Mouse (Mus musculus) R1 (cell line): Measurements from ENCODE around the gene Rhbdf2.
"Not testable (repeated sequence)": the region's sequence is repeated elsewhere in the genome, so short reads cannot be mapped to it uniquely, and the experiment has no call there.

ENCODE experiments used
- DNase-seq: peaks from one replicate; pipeline ENCODE4 v3.0.0-alpha.2; 2018; ENCODE audit warnings: low read depth, low spot score

Rhbdf2 gene

DNA sequence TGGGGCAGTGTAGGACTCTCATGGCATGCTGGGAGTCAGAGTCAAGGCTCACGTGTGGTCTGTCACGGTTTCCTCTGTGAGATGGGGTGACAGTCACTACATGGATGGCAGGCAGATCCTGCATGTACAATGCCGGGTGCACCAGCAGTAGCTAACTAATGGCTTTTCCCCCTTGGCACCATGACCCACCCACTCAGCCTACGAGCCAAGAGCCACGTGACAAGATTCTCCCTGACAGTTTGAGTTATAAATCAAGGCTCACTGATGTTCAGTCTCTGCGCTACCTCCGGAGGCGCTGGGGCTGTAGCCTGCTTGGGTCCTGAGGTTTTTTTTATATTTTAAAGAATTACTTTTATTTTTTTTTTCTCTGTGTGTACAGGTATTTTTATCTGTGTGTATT is 7.3 kb downstream of the Rhbdf2 start:
- no peak for DNase-seq

- no peak for DNase-seq
Measured at GRCm38 (mm10) chr11:116619156-116619555, 7.7 kb downstream of the Rhbdf2 start.

- no peak for DNase-seq
Measured at GRCm38 (mm10) chr11:116618666-116619065, 8.2 kb downstream of the Rhbdf2 start.

DNA sequence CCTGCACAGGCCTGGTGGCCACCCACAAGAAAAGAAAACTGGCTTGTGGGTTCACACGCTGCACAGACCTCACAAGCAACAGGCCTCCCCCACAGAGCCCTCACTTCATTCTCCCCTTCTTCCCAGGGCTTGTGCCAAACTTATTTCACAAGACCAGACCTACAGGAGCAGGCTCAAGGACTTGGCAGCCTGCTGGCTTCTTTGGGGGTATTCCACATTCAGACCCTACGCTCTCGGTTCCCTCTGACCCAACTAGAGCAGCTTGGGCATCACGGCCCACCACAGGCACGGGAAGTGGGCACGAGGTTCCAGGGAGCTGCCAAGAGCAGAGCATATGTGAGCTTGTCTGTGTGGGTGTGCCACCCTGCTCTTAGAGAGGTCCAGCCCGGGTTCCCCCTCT is 9.2 kb downstream of the Rhbdf2 start:
- no peak for DNase-seq

- DNase-seq, result no peak
Measured at GRCm38 (mm10) chr11:116616438-116617118, 10.2 kb downstream of the Rhbdf2 start.

GRCm38 (mm10) chr11:116615735-116616437 is 10.9 kb downstream of the Rhbdf2 start:
- peak; percentile 85 for DNase-seq

DNA sequence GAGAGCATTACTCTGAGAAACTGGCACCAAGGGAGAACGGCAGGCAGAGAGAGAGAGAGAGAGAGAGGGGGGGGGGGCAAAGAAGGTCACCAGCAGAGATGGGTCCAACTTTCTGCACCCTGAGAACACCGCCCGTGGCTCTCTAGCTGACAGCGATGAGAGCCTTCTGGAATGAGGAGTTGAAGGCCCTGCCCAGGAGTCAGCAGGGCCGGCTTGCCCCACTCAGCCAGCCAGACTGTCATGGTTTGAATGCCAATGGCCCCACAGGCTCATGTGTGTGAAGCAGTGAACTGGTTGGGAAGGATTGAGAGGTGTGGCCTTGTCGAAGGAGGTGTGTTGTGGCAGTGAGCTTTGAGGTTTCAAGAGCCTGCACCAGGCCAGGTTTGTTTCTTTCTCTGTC is 13.6 kb downstream of the Rhbdf2 start:
- DNase-seq, result no peak

GRCm38 (mm10) chr11:116612554-116612953 is 14.3 kb downstream of the Rhbdf2 start:
- no peak for DNase-seq

DNA sequence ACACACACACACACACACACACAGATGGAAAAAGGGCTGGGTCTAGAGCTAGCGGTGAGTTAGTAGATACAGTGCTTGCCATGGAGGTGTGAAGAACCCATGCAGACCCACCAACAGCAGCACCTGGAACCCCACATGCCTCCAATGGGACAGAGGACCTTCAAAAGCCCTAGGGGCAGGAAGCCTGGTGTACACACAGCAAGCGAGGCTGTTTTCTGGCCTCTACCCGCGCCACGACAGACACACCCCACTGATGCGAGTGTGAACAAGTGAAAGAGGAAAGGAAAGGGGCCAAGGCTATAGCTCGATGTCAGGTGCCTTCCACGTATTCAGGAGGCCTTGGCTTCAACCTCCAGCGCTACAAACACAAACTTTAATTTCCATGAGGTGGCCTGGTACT is 14.9 kb downstream of the Rhbdf2 start:
- no peak for DNase-seq

GRCm38 (mm10) chr11:116611168-116611567 is 15.7 kb downstream of the Rhbdf2 start:
- DNase-seq, result not testable (repeated sequence)

DNA sequence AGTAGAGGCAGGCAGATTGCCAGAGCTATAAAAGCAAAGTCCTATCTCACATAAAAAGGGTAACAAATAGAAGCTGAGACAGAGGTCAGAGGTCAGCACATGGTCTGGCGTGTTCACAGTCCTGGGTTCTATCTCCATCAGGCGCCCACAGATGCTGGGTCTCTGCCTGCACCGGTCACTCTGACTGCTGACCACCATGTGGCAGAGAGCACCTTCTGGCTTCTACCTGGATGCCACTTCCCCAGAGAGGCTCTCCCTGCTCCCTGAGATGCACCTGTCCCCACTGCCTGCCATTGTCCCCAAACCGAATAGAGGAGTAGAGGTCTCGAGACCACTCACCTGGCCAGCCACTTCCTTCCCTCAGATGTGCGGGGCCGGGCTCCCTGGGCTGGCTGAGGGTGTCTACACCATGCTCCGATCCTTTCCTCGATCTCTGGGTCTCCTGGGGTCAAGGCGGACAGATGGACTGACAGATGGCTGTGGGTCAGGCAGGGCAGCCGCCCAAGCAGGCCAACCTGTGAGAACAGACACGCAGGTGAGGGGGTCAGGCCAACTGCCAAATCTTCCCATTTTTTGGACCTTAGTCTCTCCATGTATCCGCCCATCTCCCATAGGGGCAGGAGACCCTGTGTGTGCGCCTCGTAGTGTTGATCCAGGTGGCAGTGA is 16.7 kb downstream of the Rhbdf2 start:
- DNase-seq, result no peak

DNA sequence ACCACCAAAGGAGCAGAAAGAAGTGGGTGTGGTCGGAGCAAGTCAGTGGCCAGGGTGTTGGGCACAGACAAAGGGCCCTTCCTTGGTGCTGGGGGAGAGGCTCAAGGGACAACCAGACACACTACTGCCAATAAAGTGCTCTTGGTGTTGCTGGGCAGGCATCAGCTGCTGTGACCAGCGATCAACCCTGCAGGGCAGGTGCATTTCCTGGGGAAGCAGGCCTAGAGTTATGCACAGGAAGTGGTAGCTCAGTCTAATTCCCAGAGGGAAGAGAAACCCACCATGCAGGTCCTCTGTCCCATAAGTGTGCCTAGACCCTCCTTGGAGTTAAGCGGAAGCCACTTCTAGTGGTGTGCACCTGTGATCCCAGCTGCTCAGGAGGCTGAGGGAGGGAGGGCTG is 19.1 kb downstream of the Rhbdf2 start:
- DNase-seq, result peak; percentile 45

GRCm38 (mm10) chr11:116604097-116604496 is 22.7 kb downstream of the Rhbdf2 start:
- DNase-seq, result peak; percentile 74

- DNase-seq, result peak; percentile 90
Measured at GRCm38 (mm10) chr11:116603339-116603738, 23.5 kb downstream of the Rhbdf2 start.

DNA sequence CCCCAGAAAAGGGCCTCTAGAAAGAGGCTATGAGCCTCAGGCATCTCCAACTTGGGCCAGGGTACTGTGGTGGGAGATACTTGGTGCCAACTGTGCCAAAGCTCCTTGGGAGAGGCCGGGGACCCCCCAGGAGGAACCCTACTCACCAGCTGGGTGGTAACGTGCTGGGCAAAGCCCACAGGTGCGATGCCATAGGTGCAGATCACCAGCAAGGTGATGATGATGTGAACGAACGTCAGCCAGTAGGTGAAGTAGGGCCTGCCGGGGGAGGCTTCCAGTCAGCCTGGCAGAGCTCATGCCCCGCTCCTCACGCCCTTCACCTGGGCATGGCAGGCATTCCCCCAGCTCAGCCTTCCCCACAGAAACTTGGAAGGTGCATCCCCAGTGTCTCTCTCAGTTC is 24.8 kb downstream of the Rhbdf2 start:
- no peak for DNase-seq

GRCm38 (mm10) chr11:116601166-116601565 is 25.7 kb downstream of the Rhbdf2 start:
- no peak for DNase-seq

DNA sequence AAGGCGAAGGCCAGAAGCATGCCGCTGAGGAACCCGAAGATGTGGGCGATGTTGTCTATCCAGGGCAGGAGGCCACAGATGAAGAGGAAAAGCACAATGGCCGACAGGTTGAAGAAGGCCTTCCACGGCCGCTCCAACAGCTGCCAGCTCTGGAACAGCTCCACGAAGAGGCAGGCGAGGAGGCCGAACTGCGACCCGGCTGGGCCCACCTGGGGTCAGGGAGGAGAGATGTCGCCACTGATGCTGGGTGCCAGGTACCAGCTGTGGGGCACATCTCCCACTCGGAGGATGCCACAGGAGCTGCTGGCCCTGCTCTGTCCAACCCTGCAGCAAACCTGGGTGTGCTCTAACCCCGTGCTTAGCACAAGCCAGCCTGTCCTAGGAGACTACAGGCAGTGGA is 27.6 kb downstream of the Rhbdf2 start:
- DNase-seq, result no peak

GRCm38 (mm10) chr11:116598193-116598592 is 28.6 kb downstream of the Rhbdf2 start:
- no peak for DNase-seq

DNA sequence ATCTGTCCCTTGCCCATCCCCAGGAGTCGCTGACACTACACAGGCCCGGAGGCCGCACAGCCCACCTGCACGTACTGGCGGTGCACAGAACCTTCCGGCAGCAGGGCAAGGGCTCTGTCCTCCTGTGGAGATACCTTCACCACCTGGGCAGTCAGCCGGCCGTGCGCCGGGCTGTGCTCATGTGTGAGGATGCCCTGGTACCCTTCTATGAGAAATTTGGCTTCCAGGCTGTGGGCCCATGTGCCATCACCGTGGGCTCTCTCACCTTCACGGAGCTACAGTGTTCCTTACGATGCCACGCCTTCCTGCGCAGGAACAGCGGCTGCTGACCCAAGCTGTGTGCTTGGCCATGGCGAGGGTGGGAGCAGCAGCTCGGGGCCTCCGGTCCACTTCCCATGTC is 30.1 kb downstream of the Rhbdf2 start:
- no peak for DNase-seq

DNA sequence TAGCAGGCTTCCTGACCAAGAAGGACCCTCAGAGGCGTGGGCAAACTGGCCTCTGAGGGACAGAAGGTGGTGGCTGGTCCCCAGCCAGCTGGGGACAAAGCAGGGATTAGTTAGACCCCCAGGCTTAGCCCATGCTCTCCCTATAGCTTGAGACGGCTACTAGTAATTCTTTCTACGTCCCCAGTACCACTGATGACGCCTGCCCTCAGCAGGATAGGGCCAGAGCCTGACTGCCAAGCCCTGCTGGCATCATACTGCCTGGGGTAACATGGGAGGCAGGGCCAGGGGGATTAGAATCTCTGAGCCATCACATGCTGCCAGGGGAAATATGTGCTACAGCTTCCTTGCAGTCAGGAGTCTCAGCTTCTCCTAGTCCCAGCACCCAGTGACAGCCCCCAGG is 33.5 kb downstream of the Rhbdf2 start:
- no peak for DNase-seq

GRCm38 (mm10) chr11:116592428-116592827 is 34.4 kb downstream of the Rhbdf2 start:
- DNase-seq, result peak; percentile 96

DNA sequence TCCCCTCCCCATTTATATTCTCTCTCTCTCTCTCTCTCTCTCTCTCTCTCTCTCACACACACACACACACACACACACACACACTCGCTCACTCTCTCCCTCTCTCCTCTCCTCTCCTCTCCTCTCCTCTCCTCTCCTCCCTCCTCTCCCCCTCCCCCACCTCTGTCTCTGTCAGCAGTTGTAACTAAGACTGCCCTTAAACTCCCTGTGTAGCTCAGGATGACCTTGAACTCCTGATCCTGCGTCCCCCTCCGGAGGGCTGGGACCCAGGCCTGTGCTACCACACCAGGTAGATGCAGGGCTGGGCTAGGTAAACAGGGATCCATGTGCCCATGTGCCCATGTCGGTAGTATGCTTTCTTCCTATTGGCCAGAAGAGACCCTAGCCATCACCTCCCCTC is 35.2 kb downstream of the Rhbdf2 start:
- peak; percentile 63 for DNase-seq

DNA sequence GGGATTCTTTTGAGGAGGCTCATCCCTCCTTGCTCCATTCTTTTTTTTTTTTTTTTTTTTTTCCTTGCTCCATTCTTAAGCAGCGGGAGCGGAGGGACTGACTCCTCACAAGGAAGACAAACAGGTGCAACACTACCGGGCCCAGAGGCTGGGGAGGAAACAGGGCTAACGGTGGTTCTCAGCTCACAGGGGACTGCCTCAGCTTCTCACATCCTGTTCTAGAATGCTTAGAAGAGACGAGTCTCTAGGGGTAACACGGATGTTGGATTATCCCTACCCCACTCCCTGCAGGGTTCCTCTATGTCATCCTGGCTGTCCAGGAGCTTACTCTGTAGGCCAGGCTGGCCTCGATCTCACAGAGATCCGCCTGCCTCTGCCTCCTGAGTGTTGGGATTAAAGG is 37.2 kb downstream of the Rhbdf2 start:
- no peak for DNase-seq
